Mouse (Mus musculus): ENCODE data around the gene Cacng2. TPM values are rescaled to one million over a fixed set of nuclear protein-coding genes. Genes with fewer than 3 reads are reported as not detected.

The Cacng2 gene
- total RNA-seq (2021), result 10 to 100 TPM; 51.4 to 54.6 TPM
- long read RNA-seq, experiment 1, full-length matches to known transcripts, result 1 of 82 reads
- long read RNA-seq, experiment 1, partial matches to known transcripts, result 0 of 82 reads
- long read RNA-seq, experiment 1, other reads (novel, unspliced or antisense), result 81 of 82 reads
- long read RNA-seq, experiment 2, partial matches to known transcripts, result 1 of 59 reads
- long read RNA-seq, experiment 2, other reads (novel, unspliced or antisense), result 58 of 59 reads

- peak; percentile 82 to 83 for DNase-seq (ENCODE audit: low spot score in 2 of 2)
These were observed at the start of gene Cacng2 for GRCm38 (mm10) chr15:78119704-78120103. Gene Cacng2, minus strand, starts transcription at chr15:78120028.

GRCm38 (mm10) chr15:78169566-78169965 is 49.7 kb upstream of the Cacng2 start:
- peak; percentile 30 to 48 for DNase-seq (ENCODE audit: low spot score in 2 of 2)

- DNase-seq (ENCODE audit: low spot score in 2 of 2), result no peak
These were observed 45.5 kb upstream of the Cacng2 start for GRCm38 (mm10) chr15:78165292-78165691.

- DNase-seq (ENCODE audit: low spot score in 2 of 2), result no peak
These were observed 44.6 kb upstream of the Cacng2 start for GRCm38 (mm10) chr15:78164466-78164865.

- DNase-seq (ENCODE audit: low spot score in 2 of 2), result no peak
These were observed 42.1 kb upstream of the Cacng2 start for GRCm38 (mm10) chr15:78161946-78162345.

GRCm38 (mm10) chr15:78158335-78158734 is 38.5 kb upstream of the Cacng2 start:
- DNase-seq (ENCODE audit: low spot score in 2 of 2), result no peak

- DNase-seq (ENCODE audit: low spot score in 2 of 2), result no peak
These were observed 38.0 kb upstream of the Cacng2 start for GRCm38 (mm10) chr15:78157824-78158223.

GRCm38 (mm10) chr15:78157330-78157729 is 37.5 kb upstream of the Cacng2 start:
- DNase-seq (ENCODE audit: low spot score in 2 of 2), result no peak

GRCm38 (mm10) chr15:78155421-78155820 is 35.6 kb upstream of the Cacng2 start:
- no peak for DNase-seq (ENCODE audit: low spot score in 2 of 2)

GRCm38 (mm10) chr15:78153045-78153775 is 33.4 kb upstream of the Cacng2 start:
- DNase-seq (ENCODE audit: low spot score in 2 of 2), result no peak

GRCm38 (mm10) chr15:78148565-78148964 is 28.7 kb upstream of the Cacng2 start:
- no peak for DNase-seq (ENCODE audit: low spot score in 2 of 2)

- DNase-seq (ENCODE audit: low spot score in 2 of 2), result no peak
These were observed 20.4 kb upstream of the Cacng2 start for GRCm38 (mm10) chr15:78140226-78140625.

GRCm38 (mm10) chr15:78134606-78135005 is 14.8 kb upstream of the Cacng2 start:
- DNase-seq (ENCODE audit: low spot score in 2 of 2), result no peak

GRCm38 (mm10) chr15:78133389-78133788 is 13.6 kb upstream of the Cacng2 start:
- DNase-seq (ENCODE audit: low spot score in 2 of 2), result no peak

GRCm38 (mm10) chr15:78119248-78119647 is 580 bp downstream of the Cacng2 start:
- DNase-seq (ENCODE audit: low spot score in 2 of 2), result no peak

- DNase-seq (ENCODE audit: low spot score in 2 of 2), result no peak
These were observed 1.4 kb downstream of the Cacng2 start for GRCm38 (mm10) chr15:78118275-78118995.

- DNase-seq (ENCODE audit: low spot score in 2 of 2), result no peak
These were observed 2.1 kb downstream of the Cacng2 start for GRCm38 (mm10) chr15:78117731-78118130.

GRCm38 (mm10) chr15:78116936-78117335 is 2.9 kb downstream of the Cacng2 start:
- DNase-seq (ENCODE audit: low spot score in 2 of 2), result no peak

GRCm38 (mm10) chr15:78116244-78116643 is 3.6 kb downstream of the Cacng2 start:
- no peak for DNase-seq (ENCODE audit: low spot score in 2 of 2)

GRCm38 (mm10) chr15:78099516-78099915 is 20.3 kb downstream of the Cacng2 start:
- DNase-seq (ENCODE audit: low spot score in 2 of 2), result no peak

- DNase-seq (ENCODE audit: low spot score in 2 of 2), result no peak
These were observed 23.8 kb downstream of the Cacng2 start for GRCm38 (mm10) chr15:78096004-78096403.

- no peak for DNase-seq (ENCODE audit: low spot score in 2 of 2)
These were observed 26.2 kb downstream of the Cacng2 start for GRCm38 (mm10) chr15:78093597-78093996.
